Mouse (Mus musculus): ENCODE data around the gene Clcn1.

Clcn1 gene

DNA sequence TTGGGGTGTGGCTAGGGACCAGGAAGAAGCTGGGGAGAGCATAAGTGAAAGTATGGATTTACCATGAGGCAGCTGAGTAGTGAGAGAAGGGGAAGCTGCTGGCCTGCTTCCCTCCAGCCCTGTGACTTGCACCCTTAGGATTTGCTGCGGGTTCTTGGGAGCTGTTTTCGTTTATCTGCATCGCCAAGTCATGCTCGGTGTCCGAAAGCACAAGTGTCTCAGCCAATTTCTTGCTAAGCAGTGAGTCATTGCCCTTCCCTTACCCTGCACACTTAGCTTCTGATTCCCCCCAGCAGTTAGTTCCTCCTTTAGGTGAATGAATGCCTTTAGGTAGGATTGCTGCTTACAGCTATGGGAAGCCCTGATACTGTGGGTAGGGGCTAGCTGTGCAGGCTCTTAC is 12.9 kb downstream of the Clcn1 start:
- DNase-seq (ENCODE audit: low spot score in 2 of 2) = no peak

DNA sequence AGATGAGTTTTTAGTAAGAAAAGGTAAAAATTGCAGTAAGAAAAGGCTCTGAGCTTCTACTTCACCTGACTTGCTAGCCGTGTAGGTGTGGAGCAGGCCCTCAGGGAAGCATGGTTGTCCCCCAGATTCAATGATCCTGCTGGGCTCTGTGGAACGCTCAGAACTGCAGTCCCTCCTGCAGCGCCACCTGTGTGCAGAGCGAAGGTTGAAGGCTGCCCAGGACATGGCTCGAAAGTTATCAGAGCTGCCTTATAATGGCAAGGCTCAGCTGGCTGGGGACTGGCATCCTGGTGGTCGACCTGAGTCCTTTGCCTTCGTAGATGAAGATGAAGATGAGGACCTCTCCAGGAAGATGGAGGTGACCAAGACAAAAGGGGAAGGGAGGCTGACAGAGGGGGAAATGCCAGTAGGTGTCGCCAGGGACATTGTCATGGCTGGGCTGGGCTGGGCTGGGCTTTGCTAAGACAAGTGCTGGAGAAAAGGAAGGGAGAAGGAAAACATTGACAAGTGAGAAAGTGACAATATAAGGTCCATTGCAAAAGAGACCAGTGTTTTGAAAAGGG is 23.4 kb downstream of the Clcn1 start:
- no peak for DNase-seq (ENCODE audit: low spot score in 2 of 2)

DNA sequence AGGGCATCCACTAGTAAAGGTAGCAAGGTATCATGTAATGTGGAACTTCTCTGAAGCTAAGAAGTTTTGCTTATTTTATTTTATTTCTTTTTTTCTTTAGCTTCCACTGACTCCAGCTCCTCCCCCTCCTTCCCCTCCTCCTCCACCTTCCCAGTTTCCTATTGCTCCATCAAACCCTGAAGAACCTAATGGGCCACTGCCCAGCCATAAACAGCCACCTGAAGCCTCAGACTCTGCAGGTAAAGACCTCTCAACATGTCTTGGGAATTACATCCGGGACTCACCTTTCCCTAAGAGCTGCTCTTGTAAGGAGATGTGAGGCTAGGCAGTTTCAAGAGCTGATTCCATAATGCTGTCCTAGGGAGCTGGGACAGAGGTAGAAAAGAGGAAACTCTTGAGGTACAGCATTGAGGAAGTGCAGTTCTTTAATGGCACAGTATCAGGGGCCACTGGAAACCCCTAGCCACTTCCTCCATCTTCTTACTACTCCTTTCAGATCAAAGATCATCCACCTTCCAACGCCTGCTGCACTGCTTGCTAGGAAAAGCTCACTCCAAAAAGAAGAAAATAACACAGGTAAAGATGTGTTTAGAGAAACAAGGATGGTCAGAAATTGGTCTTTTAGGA is 24.1 kb downstream of the Clcn1 start:
- DNase-seq (ENCODE audit: low spot score in 2 of 2) = no peak

DNA sequence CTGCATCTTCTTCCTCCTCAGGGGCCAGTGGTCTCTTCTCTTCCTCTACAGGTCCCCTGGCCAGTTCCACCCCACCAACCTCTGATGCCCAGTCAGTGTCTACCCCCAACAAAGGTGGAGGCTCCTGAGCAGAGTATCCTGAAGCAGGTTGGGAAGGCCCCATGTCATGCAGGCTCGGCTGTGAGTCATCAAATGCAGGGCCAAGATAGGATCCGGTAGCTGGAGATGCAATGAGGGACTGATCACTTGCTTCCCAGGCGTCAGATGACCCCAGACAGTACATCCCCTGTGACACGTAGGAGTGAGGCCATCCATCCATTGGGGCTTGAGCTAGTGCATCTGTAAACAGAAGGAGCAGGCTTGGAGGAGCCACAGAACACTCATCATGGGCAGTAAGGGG is 31.8 kb downstream of the Clcn1 start:
- no peak for DNase-seq (ENCODE audit: low spot score in 2 of 2)

DNA sequence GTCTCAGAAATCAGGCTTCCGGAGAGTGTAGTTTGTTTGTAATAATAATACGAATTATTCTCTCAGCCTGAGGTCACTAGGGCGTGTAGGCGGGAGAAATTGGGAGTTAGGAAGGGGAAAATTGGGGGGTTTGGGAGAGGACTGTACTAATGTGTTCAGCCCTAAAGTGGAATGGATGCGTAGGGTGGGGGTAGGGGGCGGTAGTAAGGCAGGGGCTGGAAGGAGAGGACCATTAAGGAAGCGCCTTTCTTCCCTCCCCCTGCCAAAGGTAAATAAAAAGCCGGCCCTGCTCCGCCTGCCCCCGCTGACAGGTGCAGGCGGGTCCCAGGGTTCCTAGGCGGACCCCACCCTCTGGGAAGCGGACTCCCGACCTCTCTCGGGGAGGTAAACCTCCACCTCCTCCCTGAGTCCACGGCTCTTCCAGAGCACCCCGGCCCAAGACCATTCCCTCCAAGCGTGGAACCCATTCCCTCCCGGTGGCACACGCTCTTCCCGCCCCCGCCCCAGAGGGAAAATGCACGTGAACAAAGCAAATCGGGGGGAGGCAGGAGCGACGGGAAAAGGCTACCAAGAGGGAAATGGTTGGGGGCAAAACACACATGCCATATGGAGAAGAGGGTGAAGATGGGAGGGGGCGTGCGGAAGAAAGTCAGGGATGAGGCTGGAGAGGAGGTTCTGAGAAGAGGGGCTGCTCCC is 37.0 kb downstream of the Clcn1 start:
- no peak for DNase-seq (ENCODE audit: low spot score in 2 of 2)

DNA sequence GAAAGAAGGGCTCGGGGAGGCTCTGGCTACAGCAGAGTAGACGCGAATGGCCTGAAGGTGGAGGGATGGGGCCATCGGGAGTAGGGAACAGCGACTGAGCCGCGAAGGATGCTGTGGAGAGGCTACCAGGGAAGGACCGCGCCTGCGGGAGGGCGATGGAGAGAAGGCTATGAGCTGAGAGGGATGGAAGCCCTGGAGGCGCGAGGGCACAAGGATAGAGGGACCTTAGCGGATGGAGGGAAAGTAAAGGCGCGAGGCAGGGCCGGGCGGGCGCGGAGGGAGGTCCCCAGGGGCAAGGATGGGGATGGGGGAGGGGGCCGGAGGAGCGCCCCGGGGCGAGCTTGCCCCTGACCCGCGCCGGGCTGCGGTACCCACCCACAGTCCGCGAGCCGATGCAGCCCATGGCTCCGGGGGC is 37.6 kb downstream of the Clcn1 start:
- DNase-seq (ENCODE audit: low spot score in 2 of 2) = peak in 1 of 2 experiments; percentile 14

DNA sequence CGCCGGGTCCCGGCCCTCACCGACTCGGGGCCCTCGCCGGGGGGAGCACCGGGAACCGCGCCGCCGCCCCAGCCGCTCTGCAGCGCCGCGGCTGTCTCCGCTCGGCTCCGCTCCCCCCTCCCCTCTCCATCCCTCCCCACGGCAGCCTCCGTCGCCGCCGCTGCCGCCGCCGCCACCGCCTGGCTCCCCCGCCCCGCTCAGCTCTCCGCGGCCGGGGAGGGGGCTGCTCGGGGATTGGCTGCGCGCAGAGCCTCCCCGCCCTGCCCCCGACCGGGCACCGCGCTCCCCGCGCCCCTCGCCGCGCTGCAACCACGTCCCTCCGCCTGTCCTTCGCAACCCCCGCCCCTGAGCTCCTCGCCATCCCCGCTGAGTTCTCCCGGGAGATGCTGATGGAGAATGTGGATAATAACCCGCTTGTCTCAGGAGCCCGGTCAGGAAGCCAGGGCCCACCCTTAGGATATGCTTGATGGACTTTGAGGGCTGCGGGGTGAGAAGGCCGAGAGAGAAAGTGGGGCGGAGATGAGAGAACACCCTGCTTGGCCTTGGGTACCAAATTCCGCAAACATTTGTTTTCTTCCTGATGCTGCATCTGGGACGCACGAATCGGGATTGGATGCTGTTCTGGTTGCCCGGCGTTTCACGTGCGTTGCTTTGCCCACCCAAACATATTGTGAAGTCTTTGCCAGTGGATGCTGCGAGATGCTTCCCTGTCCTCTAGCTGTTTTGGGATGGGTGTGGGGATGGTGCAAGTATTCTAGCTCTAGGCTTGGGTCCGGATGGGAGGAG is 38.2 kb downstream of the Clcn1 start, which contains the start of gene Fam131b:
Fam131b (minus strand) TSS at position 162 of the 786 bp plus-strand sequence.
- DNase-seq (ENCODE audit: low spot score in 2 of 2) = peak in 1 of 2 experiments; percentile 25

DNA sequence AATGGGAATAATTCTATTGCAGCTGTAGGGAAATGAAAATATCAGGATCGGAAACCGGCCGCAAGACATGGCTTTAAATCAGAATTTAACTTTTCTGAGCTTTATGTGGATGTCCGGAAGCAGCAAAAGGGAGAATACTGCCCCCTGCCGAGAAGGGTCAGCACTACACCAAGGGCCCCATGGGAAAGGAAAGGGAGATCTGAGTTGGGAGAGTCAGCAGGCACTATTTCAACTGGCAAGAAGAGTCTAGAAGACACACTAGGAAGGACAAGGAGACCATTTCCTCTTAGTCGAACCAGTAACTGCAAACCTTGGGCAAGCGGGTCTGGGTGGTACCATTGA is 38.8 kb downstream of the Clcn1 start:
- peak; percentile 62 to 80 for DNase-seq (ENCODE audit: low spot score in 2 of 2)

DNA sequence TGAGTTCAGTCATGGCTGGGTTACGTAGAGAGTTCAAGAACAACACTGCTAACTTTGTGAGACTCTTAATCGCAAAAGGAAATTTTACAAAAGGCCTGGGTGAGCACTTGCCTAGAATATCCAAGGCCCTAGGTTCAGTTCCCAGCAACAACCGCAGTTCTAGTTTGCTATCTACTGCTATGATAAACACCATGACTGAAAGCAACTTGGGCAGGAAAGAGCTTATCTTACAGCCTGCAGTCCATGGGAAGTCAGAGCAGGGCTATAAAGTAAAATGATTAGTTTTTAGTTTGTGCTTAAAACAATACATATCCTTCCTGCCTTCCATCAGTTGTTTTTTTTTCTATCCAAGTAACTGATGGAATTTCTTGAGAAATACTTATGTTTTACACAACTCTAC is 40.0 kb downstream of the Clcn1 start:
- DNase-seq (ENCODE audit: low spot score in 2 of 2) = no peak

DNA sequence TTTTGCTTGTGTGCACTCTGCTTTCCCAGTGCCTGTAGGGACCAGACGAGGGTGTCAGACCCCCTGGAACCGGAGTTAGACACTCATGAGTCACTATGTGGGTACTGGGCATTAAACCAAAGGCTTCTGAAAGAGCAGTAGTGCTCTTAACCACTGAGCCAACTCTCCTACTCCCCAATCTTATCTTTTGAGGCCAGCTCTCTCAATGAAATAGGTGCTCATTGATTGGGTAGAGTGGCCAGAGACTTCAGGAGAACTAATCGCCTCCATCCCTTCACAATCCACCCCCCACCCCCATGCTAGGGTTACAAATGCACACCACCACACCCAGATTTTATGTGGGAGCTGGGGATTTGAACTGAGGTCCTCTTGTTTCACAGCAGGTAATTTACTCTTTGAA is 42.3 kb downstream of the Clcn1 start:
- no peak for DNase-seq (ENCODE audit: low spot score in 2 of 2)

DNA sequence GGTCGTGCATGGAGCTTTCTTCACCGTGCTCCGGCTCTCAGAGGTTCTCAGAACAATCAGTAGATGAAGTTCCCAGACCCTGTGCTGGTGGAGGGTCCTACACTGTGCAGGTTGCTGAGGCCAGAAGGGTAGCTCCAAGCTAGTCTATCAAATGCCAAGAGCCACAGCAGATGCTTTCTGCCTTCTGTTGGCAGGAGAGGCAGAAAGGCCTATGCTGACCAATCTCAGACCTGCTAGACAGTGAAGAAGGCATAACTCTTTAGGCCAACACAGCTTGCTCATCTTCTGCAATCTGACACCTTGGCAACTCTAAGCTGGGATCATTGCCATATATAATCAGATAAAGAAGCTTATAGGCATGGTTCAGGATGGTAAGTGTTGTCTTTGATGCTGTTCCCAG is 43.7 kb downstream of the Clcn1 start:
- no peak for DNase-seq (ENCODE audit: low spot score in 2 of 2)

DNA sequence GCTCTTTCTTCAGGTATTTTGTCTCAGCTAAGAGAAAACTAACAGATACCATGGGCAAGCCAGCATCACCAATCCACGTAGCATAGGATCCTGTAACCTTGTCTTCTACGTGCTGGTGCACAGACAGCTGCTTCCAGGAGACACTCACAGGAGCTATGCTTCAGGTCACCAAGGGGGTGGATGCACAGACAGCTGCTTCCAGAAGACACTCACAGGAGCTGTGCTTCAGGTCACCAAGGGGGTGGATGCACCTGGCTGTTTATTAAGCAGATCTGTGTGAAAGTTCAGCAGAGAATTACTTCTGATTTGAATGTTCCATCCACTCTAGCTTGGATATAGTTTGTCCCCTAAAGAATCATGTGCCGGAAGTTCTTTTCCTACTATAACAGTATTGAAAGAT is 44.5 kb downstream of the Clcn1 start:
- DNase-seq (ENCODE audit: low spot score in 2 of 2) = no peak

DNA sequence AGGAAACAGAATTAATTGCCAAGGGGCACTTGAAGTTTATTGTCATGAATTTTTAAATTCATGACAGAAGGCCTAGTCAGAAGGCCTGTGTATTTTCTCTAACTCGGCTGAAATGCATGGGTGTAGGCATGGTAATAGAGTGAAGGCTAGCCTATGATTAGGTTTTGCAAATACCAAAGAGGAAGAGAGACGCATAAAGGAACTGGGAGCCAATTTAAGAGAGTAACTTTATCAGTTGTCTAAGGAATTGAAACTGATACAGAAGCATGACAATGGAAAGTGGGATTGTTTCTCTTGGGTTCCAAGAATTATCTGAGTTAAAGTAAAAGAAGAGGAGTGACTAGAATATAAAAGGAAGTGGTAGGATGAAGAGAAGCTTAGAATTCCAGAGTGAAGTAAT is 52.7 kb downstream of the Clcn1 start:
- no peak for DNase-seq (ENCODE audit: low spot score in 2 of 2)

DNA sequence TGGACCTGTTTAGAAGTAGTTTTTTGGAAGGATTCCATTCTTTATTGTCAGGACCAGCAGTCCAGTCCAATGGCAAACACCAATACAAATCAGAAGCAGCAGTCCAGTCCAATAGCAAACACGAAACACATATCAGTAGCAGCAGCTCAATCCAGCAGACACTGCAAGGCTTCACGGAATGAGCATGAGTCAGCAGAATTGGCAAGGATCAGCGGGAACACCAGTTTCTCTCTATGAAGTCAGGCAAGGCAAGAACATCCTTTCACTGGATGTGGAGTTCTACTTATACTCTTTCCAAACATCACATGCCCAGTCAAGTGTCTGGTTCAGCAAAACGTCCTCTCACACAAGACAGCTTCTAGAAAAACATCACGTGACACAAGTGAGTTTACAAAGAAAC is 53.5 kb downstream of the Clcn1 start:
- DNase-seq (ENCODE audit: low spot score in 2 of 2) = no peak

DNA sequence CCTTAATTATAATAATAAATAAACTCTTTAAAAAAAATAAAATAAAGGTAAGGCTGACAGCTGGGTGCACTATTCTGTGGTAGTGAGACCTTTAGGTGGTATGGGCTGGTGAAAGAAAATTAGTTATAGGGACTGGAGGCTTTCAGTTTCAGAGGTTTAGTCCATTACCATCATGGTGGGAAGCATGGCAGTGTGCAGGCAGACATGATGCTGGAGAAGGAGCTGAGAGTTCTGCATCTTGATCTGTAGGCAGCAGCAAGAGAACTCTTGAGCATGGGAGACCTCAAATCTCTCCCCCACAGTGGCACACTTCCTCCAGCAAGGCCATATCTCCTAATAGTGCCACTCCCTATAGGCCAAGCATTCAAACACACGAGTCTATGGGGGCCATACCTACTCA is 55.7 kb downstream of the Clcn1 start:
- DNase-seq (ENCODE audit: low spot score in 2 of 2) = no peak

DNA sequence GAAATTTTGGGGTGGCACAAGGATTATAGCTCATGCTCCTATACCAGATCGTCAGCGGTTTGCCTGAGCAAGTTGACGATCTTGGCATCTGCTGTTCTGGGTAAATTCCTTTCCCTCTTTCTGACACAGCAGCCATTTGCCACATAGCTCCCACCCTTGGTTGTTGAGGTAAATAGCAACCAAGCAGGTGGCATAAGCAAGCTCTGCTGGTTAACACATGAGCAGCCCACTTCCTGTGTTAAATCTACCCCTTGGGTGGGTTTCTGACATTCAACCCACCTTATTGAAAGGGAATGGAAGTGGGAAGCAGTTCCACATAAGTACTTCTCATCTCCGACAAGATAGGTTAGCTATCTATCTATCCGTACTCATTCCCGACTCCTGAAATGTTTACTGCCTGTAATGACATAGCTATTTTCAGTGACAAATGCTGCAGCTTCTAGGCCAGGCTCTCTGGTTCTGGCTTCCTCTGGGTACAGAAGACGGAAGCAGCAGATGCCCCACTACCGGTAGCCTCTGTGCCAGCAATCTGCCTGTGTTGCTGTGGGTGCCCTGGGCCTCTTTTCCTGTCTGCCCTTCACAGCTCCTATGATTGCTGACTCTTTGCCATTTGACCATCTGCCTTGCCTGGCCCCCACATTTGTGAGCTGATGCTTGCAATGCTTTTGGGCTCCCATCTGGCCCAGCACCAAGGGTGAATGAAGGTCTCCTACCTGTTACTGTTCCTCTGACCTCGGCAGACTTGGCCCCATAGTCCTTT is 57.1 kb downstream of the Clcn1 start:
- DNase-seq (ENCODE audit: low spot score in 2 of 2) = peak in 1 of 2 experiments; percentile 40

DNA sequence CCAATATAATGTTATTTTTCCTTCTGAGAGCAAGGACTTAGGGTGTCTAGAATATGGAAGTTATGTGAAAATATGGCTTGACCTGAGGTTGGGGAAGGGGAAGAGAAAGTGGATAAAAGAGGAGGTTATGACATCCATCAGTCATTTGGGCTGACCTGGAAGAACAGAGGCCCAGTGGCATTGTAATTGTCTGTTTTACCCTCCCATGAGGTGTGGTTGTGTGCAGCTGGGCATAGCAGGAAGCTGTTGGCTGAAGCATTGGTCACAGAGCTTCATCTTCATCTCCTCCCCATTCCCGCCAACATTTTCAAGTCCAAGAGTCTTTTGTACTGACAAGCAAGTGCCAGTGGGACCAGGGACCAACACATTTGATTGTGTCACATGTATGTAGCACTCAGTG is 57.8 kb downstream of the Clcn1 start:
- no peak for DNase-seq (ENCODE audit: low spot score in 2 of 2)

DNA sequence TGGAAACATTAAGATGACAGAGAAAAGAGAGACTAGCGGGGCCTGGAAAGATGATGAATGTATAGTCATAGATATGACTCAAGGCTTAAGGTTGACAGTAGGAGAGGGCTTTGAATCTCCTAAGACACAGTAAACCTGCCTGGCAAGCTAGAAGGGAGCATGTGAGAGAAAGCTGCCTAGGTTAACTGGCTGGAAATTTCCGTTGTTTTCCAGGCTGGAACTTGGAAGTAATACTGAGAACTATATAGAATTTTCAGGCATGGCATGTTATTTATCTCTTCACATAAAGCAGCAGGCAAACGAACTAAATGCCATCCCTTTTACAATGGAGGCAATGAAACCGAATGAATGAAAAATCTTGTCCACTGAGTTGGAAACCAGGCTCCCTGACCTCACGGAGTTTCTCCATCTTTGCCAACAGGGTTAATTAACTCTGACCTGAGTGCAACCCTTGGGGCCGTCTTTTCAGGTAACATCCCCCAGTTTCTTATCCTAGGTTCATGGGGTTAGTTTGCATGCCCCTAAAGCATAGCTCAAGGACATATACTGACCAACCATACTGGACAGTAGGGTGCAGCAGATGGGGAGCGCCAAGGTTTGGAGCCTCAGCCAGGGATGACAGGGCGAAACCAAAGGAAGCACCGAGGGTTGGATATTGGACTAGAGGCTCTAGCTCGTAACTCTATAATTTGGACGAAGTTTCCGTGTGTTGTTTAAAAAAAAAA is 62.0 kb downstream of the Clcn1 start:
- DNase-seq (ENCODE audit: low spot score in 2 of 2) = no peak

DNA sequence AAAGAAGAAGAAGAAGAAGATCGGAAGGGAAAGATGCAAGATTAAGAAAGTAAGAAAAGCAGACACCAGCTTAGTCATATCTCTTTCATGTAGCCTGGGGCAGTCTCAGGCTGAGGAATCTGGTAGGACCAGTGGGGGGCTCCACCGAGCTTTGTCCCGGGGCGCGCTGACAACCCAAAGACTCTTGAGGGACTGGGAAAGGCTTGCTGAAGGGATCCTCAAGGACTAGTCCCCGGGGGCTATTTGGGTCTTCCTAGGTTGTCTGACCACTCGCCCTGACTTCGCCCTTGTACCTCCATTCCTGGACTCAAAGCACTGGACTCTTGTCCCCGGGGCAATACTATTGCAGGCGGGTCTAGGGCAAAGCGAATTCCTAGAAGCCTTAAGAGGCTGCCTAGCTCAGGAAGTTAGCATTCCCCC is 62.5 kb downstream of the Clcn1 start:
- peak; percentile 46 to 75 for DNase-seq (ENCODE audit: low spot score in 2 of 2)

DNA sequence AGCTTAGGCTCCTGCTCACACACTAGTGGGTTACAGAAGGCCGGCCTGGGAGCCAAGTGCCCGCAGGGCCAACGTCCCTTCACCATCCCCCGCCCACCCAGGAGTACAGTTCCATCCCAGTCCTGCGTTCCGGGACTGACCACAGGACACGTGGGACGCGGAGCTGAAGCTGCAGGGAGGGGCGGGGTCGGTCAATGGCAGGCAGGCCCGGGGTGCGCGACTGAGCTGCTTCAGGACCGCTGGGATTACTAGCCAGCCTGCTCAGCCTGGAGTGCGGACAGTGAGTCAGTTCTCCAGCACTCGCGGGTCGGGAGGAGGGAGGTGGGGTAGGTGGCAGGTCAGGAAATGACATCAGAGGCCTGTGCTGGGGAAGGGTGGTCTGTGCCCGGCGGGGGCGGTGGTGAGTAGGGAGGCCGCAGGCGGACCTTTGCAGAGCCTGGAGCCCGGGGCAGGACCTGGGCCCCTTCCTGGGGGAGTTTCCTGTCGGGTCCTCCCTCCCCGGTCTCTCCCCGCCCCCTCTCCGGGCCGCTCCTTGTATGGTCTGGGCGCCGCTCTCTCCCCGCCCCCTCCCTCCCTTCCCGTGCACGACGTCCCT is 63.0 kb downstream of the Clcn1 start, which contains the start of gene Zyx:
Zyx (plus strand) TSS at position 205 of the 595 bp plus-strand sequence.
- DNase-seq (ENCODE audit: low spot score in 2 of 2) = peak; percentile 62 to 81
